Mouse (Mus musculus) embryonic fibroblast, embryonic 13.5 days (primary cell): ENCODE results near the gene Dtnb. TPM values are rescaled to one million over a fixed set of nuclear protein-coding genes. Genes with fewer than 3 reads are reported as not detected.

Experiments used
- H3K27ac ChIP-seq: 2 replicates; pipeline ENCODE4 v1.5.1; 2012; ENCODE audit warnings: low read length, control low read depth, inconsistent platforms; ENCODE audit not compliant: insufficient read depth
- H3K4me1 ChIP-seq: 2 replicates; pipeline ENCODE4 v1.6.1; 2011; ENCODE audit warnings: low read length; ENCODE audit not compliant: control insufficient read depth, insufficient read depth
- H3K4me3 ChIP-seq: 2 replicates; pipeline ENCODE4 v1.5.1; 2011; ENCODE audit warnings: mild to moderate bottlenecking, control low read depth, low read length; ENCODE audit not compliant: insufficient read depth
- CTCF ChIP-seq: IDR thresholded peaks from 2 replicates; pipeline ENCODE4 v1.5.1; 2011; ENCODE audit warnings: mild to moderate bottlenecking, control low read depth, low read length, moderate library complexity, borderline replicate concordance; ENCODE audit not compliant: insufficient read depth
- POLR2A ChIP-seq: IDR thresholded peaks from 2 replicates; pipeline ENCODE4 v1.6.1; 2011; ENCODE audit warnings: low read depth, mild to moderate bottlenecking, control low read depth, low read length, moderate library complexity
- polyA plus RNA-seq: library from polyadenylated mRNA; stranded (reverse); fragments of >200 nt; gene quantifications from 2 replicates; pipeline ENCODE4 v1.2.4, GENCODE M21; 2011; ENCODE audit warnings: low read depth; ENCODE audit not compliant: missing spikeins, insufficient read length

The Dtnb gene
- polyA plus RNA-seq, 1 experiment = 19.0 TPM

- TF ChIP-seq CTCF (no peak), POLR2A (no peak)
- Histone ChIP-seq H3K27ac (no peak overlapping the region), H3K4me3 (no peak overlapping the region)
Measured at GRCm38 (mm10) chr12:3723762-3724161, 151.6 kb downstream of the Dtnb start.

GRCm38 (mm10) chr12:3724822-3725370 is 152.7 kb downstream of the Dtnb start:
- H3K27ac ChIP-seq = no peak overlapping the region

More at GRCm38 (mm10) chr12:3723762-3724161, 151.6 kb downstream of the Dtnb start:
- peaks cover 3% of the 10 kb centered on the region; the same call in 1 of the 2 replicates for H3K4me1 ChIP-seq

GRCm38 (mm10) chr12:3729521-3730075 is 157.4 kb downstream of the Dtnb start:
- Histone ChIP-seq H3K27ac (peak overlapping the region; percentile 54), H3K4me3 (no peak overlapping the region), H3K4me1 (peaks cover 10% of the 10 kb centered on the region; the same call in 1 of the 2 replicates)
- TF ChIP-seq POLR2A (no peak), CTCF (no peak)

More at GRCm38 (mm10) chr12:3724822-3725370, 152.7 kb downstream of the Dtnb start:
- TF ChIP-seq CTCF = no peak
- no peak for TF ChIP-seq POLR2A
- Histone ChIP-seq H3K4me1 (peaks cover 10% of the 10 kb centered on the region; the same call in 1 of the 2 replicates), H3K4me3 (no peak overlapping the region)

- no peak for TF ChIP-seq POLR2A
- TF ChIP-seq CTCF = no peak
- Histone ChIP-seq H3K4me3 (no peak overlapping the region), H3K27ac (no peak overlapping the region), H3K4me1 (peaks cover 10% of the 10 kb centered on the region; the same call in 1 of the 2 replicates)
Measured at GRCm38 (mm10) chr12:3732623-3733265, 160.6 kb downstream of the Dtnb start.

GRCm38 (mm10) chr12:3733328-3733727 is 161.1 kb downstream of the Dtnb start:
- Histone ChIP-seq H3K4me3 (no peak overlapping the region), H3K27ac (no peak overlapping the region), H3K4me1 (peaks cover 10% of the 10 kb centered on the region; the same call in 1 of the 2 replicates)
- TF ChIP-seq POLR2A (no peak), CTCF (no peak)

- Histone ChIP-seq H3K4me3 (no peak overlapping the region), H3K4me1 (no peaks in the 10 kb centered on the region), H3K27ac (no peak overlapping the region)
- TF ChIP-seq POLR2A (no peak), CTCF (no peak)
Measured at GRCm38 (mm10) chr12:3737009-3737408, 164.8 kb downstream of the Dtnb start.

GRCm38 (mm10) chr12:3738741-3739529 is 166.8 kb downstream of the Dtnb start:
- Histone ChIP-seq H3K4me1 (no peaks in the 10 kb centered on the region), H3K4me3 (no peak overlapping the region), H3K27ac (no peak overlapping the region)
- TF ChIP-seq CTCF (no peak), POLR2A (no peak)

- TF ChIP-seq POLR2A (no peak), CTCF (no peak)
- no peak overlapping the region for H3K4me3 ChIP-seq
- H3K27ac ChIP-seq = no peak overlapping the region
- no peaks in the 10 kb centered on the region for H3K4me1 ChIP-seq
Measured at GRCm38 (mm10) chr12:3739749-3740704, 167.8 kb downstream of the Dtnb start.

- H3K4me1 ChIP-seq = no peaks in the 10 kb centered on the region
- TF ChIP-seq CTCF (no peak), POLR2A (no peak)
- no peak overlapping the region for H3K4me3 ChIP-seq
- no peak overlapping the region for H3K27ac ChIP-seq
Measured at GRCm38 (mm10) chr12:3740705-3741081, 168.5 kb downstream of the Dtnb start.
